ENCODE assay signal across 8 mouse cellular contexts in genomic region chr4:42999451-43000140, GRCm38 (mm10). TPM values are rescaled to one million over a fixed set of nuclear protein-coding genes. Genes with fewer than 3 reads are reported as not detected.
DNase-seq lines count a peak whose midpoint lies in the region; ATAC-seq and TF ChIP-seq lines count a peak whose summit lies in the region.

No protein-coding gene starts in this region.

- peaks cover 12% of the 10 kb centered on the region; the same call in 1 of the 2 replicates for H3K4me1 ChIP-seq in heart, embryonic 11.5 days (ENCODE audit: control insufficient read depth, insufficient read depth, low read length)
- H3K4me1 ChIP-seq in kidney, embryonic 16.5 days (ENCODE audit: insufficient read depth, low read length): peaks cover 22% of the 10 kb centered on the region
- peaks cover 12% of the 10 kb centered on the region for H3K4me1 ChIP-seq in liver, embryonic 11.5 days (replicated peaks; ENCODE audit: control insufficient read depth, insufficient read depth, low read length)

- no peaks in the 10 kb centered on the region for H3K9me3 ChIP-seq in heart, embryonic 11.5 days (replicated peaks; ENCODE audit: control insufficient read depth, low read length)
- no peaks in the 10 kb centered on the region for H3K9me3 ChIP-seq in kidney, embryonic 16.5 days (ENCODE audit: low read length)
- no peaks in the 10 kb centered on the region for H3K9me3 ChIP-seq in liver, embryonic 11.5 days (ENCODE audit: control insufficient read depth, low read length)

- ATAC-seq in erythroblast, adult 5-6 weeks (replicated peaks; ENCODE audit: low FRiP score, poor library complexity, severe bottlenecking): peak; percentile 63
- peak; percentile 78 for ATAC-seq in heart, embryonic 11.5 days (replicated peaks; ENCODE audit: insufficient number of reproducible peaks, low FRiP score, low TSS enrichment)
- ATAC-seq in kidney, embryonic 16.5 days (ENCODE audit: low FRiP score, low TSS enrichment): peak; percentile 91
- peak; percentile 70 for ATAC-seq in liver, embryonic 11.5 days (replicated peaks; ENCODE audit: low FRiP score)

- H3K4me3 ChIP-seq in C2C12 (ENCODE audit: insufficient read depth, poor library complexity, severe bottlenecking) (peak overlapping the region; percentile 89), myocyte (peak overlapping the region; percentile 43)
- H3K4me3 ChIP-seq in heart, embryonic 11.5 days (ENCODE audit: low read depth, low read length): peak overlapping the region; percentile 95
- H3K4me3 ChIP-seq in kidney, embryonic 16.5 days (ENCODE audit: low read length): peak overlapping the region; percentile 74
- peak overlapping the region; percentile 97 for H3K4me3 ChIP-seq in liver, embryonic 11.5 days (ENCODE audit: low read depth, low read length)

- H3ac ChIP-seq in C2C12 (ENCODE audit: control insufficient read depth, insufficient read length, low read depth) (peak overlapping the region; percentile 98), myocyte (ENCODE audit: control insufficient read depth, insufficient read length) (peak overlapping the region; percentile 25)

- peaks cover 36% of the 10 kb centered on the region for H3K36me3 ChIP-seq in C2C12 (ENCODE audit: control insufficient read depth, insufficient read depth)
- peaks cover 5% of the 10 kb centered on the region; the same call in 1 of the 2 replicates for H3K36me3 ChIP-seq in heart, embryonic 11.5 days (ENCODE audit: control insufficient read depth, insufficient read depth, low read length)
- peaks cover 9% of the 10 kb centered on the region for H3K36me3 ChIP-seq in kidney, embryonic 16.5 days (ENCODE audit: insufficient read depth, low read length)
- peaks cover 8% of the 10 kb centered on the region for H3K36me3 ChIP-seq in liver, embryonic 11.5 days (ENCODE audit: control insufficient read depth, insufficient read depth, low read length)
- H3K36me3 ChIP-seq in myocyte (ENCODE audit: control insufficient read depth, insufficient read depth): peaks cover 21% of the 10 kb centered on the region

- peak overlapping the region; percentile 97 for H3K9ac ChIP-seq in heart, embryonic 11.5 days (ENCODE audit: low read depth, low read length)
- H3K9ac ChIP-seq in kidney, embryonic 16.5 days (replicated peaks; ENCODE audit: low read length): peak overlapping the region; percentile 85
- peak overlapping the region; percentile 97 for H3K9ac ChIP-seq in liver, embryonic 11.5 days (ENCODE audit: low read depth, low read length)

- H3K27me3 ChIP-seq in C2C12 (ENCODE audit: control insufficient read depth, insufficient read depth, insufficient read length) (no peaks in the 10 kb centered on the region), myocyte (ENCODE audit: control insufficient read depth, insufficient read depth, insufficient read length) (no peaks in the 10 kb centered on the region)
- H3K27me3 ChIP-seq in heart, embryonic 11.5 days (ENCODE audit: control insufficient read depth, insufficient read depth, low read length): no peaks in the 10 kb centered on the region
- H3K27me3 ChIP-seq in kidney, embryonic 16.5 days (ENCODE audit: insufficient read depth, low read length): no peaks in the 10 kb centered on the region
- no peaks in the 10 kb centered on the region for H3K27me3 ChIP-seq in liver, embryonic 11.5 days (replicated peaks; ENCODE audit: control insufficient read depth, insufficient read depth, low read length)

- TF ChIP-seq POLR2A in myocyte (IDR thresholded peaks at IDR 0.05; ENCODE audit: insufficient read length, low read depth): peak; percentile 71

- WGBS in heart, embryonic 11.5 days (ENCODE audit: insufficient replicate concordance): 0% methylated on average over 51 of the region's 51 CpGs
- under 1% methylated on average over 51 of the region's 51 CpGs for WGBS in kidney, embryonic 16.5 days
- under 1% methylated on average over 44 of the region's 51 CpGs for WGBS in liver, embryonic 11.5 days

- H3K4me2 ChIP-seq in heart, embryonic 11.5 days: peak overlapping the region; percentile 91
- H3K4me2 ChIP-seq in kidney, embryonic 16.5 days (replicated peaks; ENCODE audit: low read depth, low read length): peak overlapping the region; percentile 86
- peak overlapping the region; percentile 96 for H3K4me2 ChIP-seq in liver, embryonic 11.5 days
- peak overlapping the region; percentile 76 for H3K4me2 ChIP-seq in myocyte (ENCODE audit: low read depth)

- peak overlapping the region; percentile 100 for H3K27ac ChIP-seq in heart, embryonic 11.5 days (ENCODE audit: low read depth, low read length)
- peak overlapping the region; percentile 100 for H3K27ac ChIP-seq in kidney, embryonic 16.5 days (ENCODE audit: low read length)
- H3K27ac ChIP-seq in liver, embryonic 11.5 days (ENCODE audit: low read depth, low read length): peak overlapping the region; percentile 96

- peaks cover 43% of the 10 kb centered on the region for H3K79me3 ChIP-seq in C2C12 (ENCODE audit: low read depth)

- peak; percentile 65 for TF ChIP-seq CTCF in C2C12 (IDR thresholded peaks at IDR 0.05; ENCODE audit: control insufficient read depth, insufficient read depth, insufficient read length)

- peak; percentile 82 for DNase-seq in brain, adult 2 months (ENCODE audit: low read depth, low spot score)
- peak; percentile 89 for DNase-seq in liver, embryonic 11.5 days (ENCODE audit: low spot score)
- peak; percentile 74 to 85 for DNase-seq in spleen, postnatal 4 days (ENCODE audit: low spot score in 2 of 2)

- H3K79me2 ChIP-seq in C2C12 (ENCODE audit: control insufficient read depth, insufficient read depth): peaks cover 54% of the 10 kb centered on the region
- H3K79me2 ChIP-seq in myocyte (ENCODE audit: control insufficient read depth, insufficient read depth): peaks cover 51% of the 10 kb centered on the region

TF ChIP-seq in C2C12, 6 proteins besides CTCF, POLR2A, EP300 and RAD21:
- TF ChIP-seq MAX (IDR thresholded peaks at IDR 0.05): peak; percentile 76
- TF ChIP-seq MYOD1 (IDR thresholded peaks at IDR 0.05; ENCODE audit: control insufficient read depth, insufficient read length, low read depth): no peak
- TF ChIP-seq USF1 (IDR thresholded peaks at IDR 0.05; ENCODE audit: low read depth): peak; percentile 86
- TF ChIP-seq MYOG (IDR thresholded peaks at IDR 0.05; ENCODE audit: control insufficient read depth, extremely low read depth, insufficient read length): no peak

TF ChIP-seq in myocyte, 11 proteins besides CTCF, POLR2A, EP300 and RAD21:
- TF ChIP-seq SRF (IDR thresholded peaks at IDR 0.05; ENCODE audit: control insufficient read depth, insufficient read length, low read depth) (no peak), MYOG (IDR thresholded peaks at IDR 0.05; ENCODE audit: control insufficient read depth in 1 of 3, insufficient read depth in 1 of 3, insufficient read length in 2 of 3, low read depth in 2 of 3) (no peak), MAX (IDR thresholded peaks at IDR 0.05; ENCODE audit: low read depth) (peak; percentile 23), TCF3 (IDR thresholded peaks at IDR 0.05; ENCODE audit: insufficient read length, low read depth) (no peak), USF1 (IDR thresholded peaks at IDR 0.05; ENCODE audit: low read depth) (peak; percentile 87)

RNA-seq across cellular contexts. Expression of gene Vcp, which starts 0.7 kb away (rescaled TPM):
- polyA plus RNA-seq in C2C12 (2012; fragmentation: generic; extraction: Trizol): 319 TPM
- total RNA-seq in erythroblast, adult 5-6 weeks (2015; ENCODE audit: low replicate concordance): 71.9 and 85.5 TPM in 2 replicates
- 149 and 153 TPM in 2 replicates for total RNA-seq in erythroblast, adult 5-6 weeks (2017; ENCODE audit: low replicate concordance)
- polyA plus RNA-seq in heart, embryonic 11.5 days (2014; fragmentation: Nextera tagmentation; extraction: Ambion mirVana): 472 and 544 TPM in 2 replicates
- polyA plus RNA-seq in kidney, embryonic 16.5 days (2015; fragmentation: Nextera tagmentation; extraction: Ambion mirVana): 560 and 578 TPM in 2 replicates
- polyA plus RNA-seq in liver, embryonic 11.5 days (2014; fragmentation: Nextera tagmentation; extraction: Ambion mirVana): 452 and 513 TPM in 2 replicates
- polyA plus RNA-seq in myocyte (2012; fragmentation: generic; extraction: Trizol): 334 TPM

RNA-seq across cellular contexts. Expression of gene Fancg, which starts 10.7 kb away (rescaled TPM):
- polyA plus RNA-seq in C2C12 (2012; fragmentation: generic; extraction: Trizol): 3.2 TPM
- 1.7 and 8.6 TPM in 2 replicates for total RNA-seq in erythroblast, adult 5-6 weeks (2015; ENCODE audit: low replicate concordance)
- total RNA-seq in erythroblast, adult 5-6 weeks (2017; ENCODE audit: low replicate concordance): 11.8 and 17.6 TPM in 2 replicates
- polyA plus RNA-seq in heart, embryonic 11.5 days (2014; fragmentation: Nextera tagmentation; extraction: Ambion mirVana): 11.0 and 11.5 TPM in 2 replicates
- 19.5 and 20.6 TPM in 2 replicates for polyA plus RNA-seq in kidney, embryonic 16.5 days (2015; fragmentation: Nextera tagmentation; extraction: Ambion mirVana)
- 18.2 and 18.6 TPM in 2 replicates for polyA plus RNA-seq in liver, embryonic 11.5 days (2014; fragmentation: Nextera tagmentation; extraction: Ambion mirVana)
- 2.6 TPM for polyA plus RNA-seq in myocyte (2012; fragmentation: generic; extraction: Trizol)

RNA-seq across cellular contexts. Expression of gene Pigo, which starts 26.0 kb away (rescaled TPM):
- polyA plus RNA-seq in C2C12 (2012; fragmentation: generic; extraction: Trizol) (4.9 TPM), myocyte (2012; fragmentation: generic; extraction: Trizol) (8.0 TPM)
- total RNA-seq in erythroblast, adult 5-6 weeks (2015; ENCODE audit: low replicate concordance): 4.8 and 24.2 TPM in 2 replicates
- total RNA-seq in erythroblast, adult 5-6 weeks (2017; ENCODE audit: low replicate concordance): 8.8 and 10.2 TPM in 2 replicates
- 13.2 and 13.6 TPM in 2 replicates for polyA plus RNA-seq in heart, embryonic 11.5 days (2014; fragmentation: Nextera tagmentation; extraction: Ambion mirVana)
- 29.8 and 32.2 TPM in 2 replicates for polyA plus RNA-seq in kidney, embryonic 16.5 days (2015; fragmentation: Nextera tagmentation; extraction: Ambion mirVana)
- polyA plus RNA-seq in liver, embryonic 11.5 days (2014; fragmentation: Nextera tagmentation; extraction: Ambion mirVana): 22.5 and 23.3 TPM in 2 replicates

RNA-seq across cellular contexts. Expression of gene 1700022I11Rik, which starts 30.2 kb away (rescaled TPM):
- 0.48 TPM for polyA plus RNA-seq in C2C12 (2012; fragmentation: generic; extraction: Trizol)
- total RNA-seq in erythroblast, adult 5-6 weeks (2015; ENCODE audit: low replicate concordance): not detected in 2 replicates
- total RNA-seq in erythroblast, adult 5-6 weeks (2017; ENCODE audit: low replicate concordance): 5.3 TPM in 1 of 2 replicates, not detected in the other
- polyA plus RNA-seq in heart, embryonic 11.5 days (2014; fragmentation: Nextera tagmentation; extraction: Ambion mirVana): 0.36 and 0.69 TPM in 2 replicates
- polyA plus RNA-seq in kidney, embryonic 16.5 days (2015; fragmentation: Nextera tagmentation; extraction: Ambion mirVana): 0.39 and 1.7 TPM in 2 replicates
- polyA plus RNA-seq in liver, embryonic 11.5 days (2014; fragmentation: Nextera tagmentation; extraction: Ambion mirVana): 0.41 and 0.53 TPM in 2 replicates
- polyA plus RNA-seq in myocyte (2012; fragmentation: generic; extraction: Trizol): 0.76 TPM

RNA-seq across cellular contexts. Expression of gene Stoml2, which starts 31.9 kb away (rescaled TPM):
- polyA plus RNA-seq in C2C12 (2012; fragmentation: generic; extraction: Trizol) (133 TPM), myocyte (2012; fragmentation: generic; extraction: Trizol) (113 TPM)
- 38.6 and 40.1 TPM in 2 replicates for total RNA-seq in erythroblast, adult 5-6 weeks (2015; ENCODE audit: low replicate concordance)
- total RNA-seq in erythroblast, adult 5-6 weeks (2017; ENCODE audit: low replicate concordance): 53.4 and 59.0 TPM in 2 replicates
- polyA plus RNA-seq in heart, embryonic 11.5 days (2014; fragmentation: Nextera tagmentation; extraction: Ambion mirVana): 251 and 255 TPM in 2 replicates
- polyA plus RNA-seq in kidney, embryonic 16.5 days (2015; fragmentation: Nextera tagmentation; extraction: Ambion mirVana): 363 and 374 TPM in 2 replicates
- polyA plus RNA-seq in liver, embryonic 11.5 days (2014; fragmentation: Nextera tagmentation; extraction: Ambion mirVana): 409 and 425 TPM in 2 replicates

Comparison
In these comparisons a context has a peak if more than half of its experiments do, and no peak if none do; other contexts are left out.
1. Peak in every context shown above with its lines: DNase-seq, ATAC-seq, H3K4me3 ChIP-seq and H3K27ac ChIP-seq.
2. H3K4me3 ChIP-seq: peak in every context shown above with its lines; median percentile 97 in liver, embryonic 11.5 days; 95 in heart, embryonic 11.5 days; 89 in C2C12; 74 in kidney, embryonic 16.5 days; 43 in myocyte.